In genomic region chr10:43294331-43294730, GRCm38 (mm10) we compare ENCODE assay signal across 19 mouse cellular contexts.
DNase-seq lines count a peak whose midpoint lies in the region; ATAC-seq and TF ChIP-seq lines count a peak whose summit lies in the region.
"Had no signal": no experiment of that assay in that cellular context is flagged by ENCODE, and none has a peak within 500 bp of the region (broad histone marks: within the 10 kb centered on the region; RNA-seq: fewer than 3 reads in every experiment).

No protein-coding gene starts in this region.

- no peaks in the 10 kb centered on the region for H3K9me3 ChIP-seq in midbrain, embryonic 11.5 days (ENCODE audit: control insufficient read depth, low read length)
- H3K9me3 ChIP-seq in midbrain, postnatal 0 days (ENCODE audit: low read length) = no peaks in the 10 kb centered on the region
- no peaks in the 10 kb centered on the region for H3K9me3 ChIP-seq in hindbrain, embryonic 15.5 days
- H3K9me3 ChIP-seq: G1E; heart, embryonic 15.5 days; limb, embryonic 15.5 days; liver, embryonic 15.5 days; neural tube, embryonic 12.5 days had no signal

- no peaks in the 10 kb centered on the region for H3K36me3 ChIP-seq in midbrain, embryonic 11.5 days (ENCODE audit: control insufficient read depth, insufficient read depth, low read length)
- no peaks in the 10 kb centered on the region for H3K36me3 ChIP-seq in midbrain, postnatal 0 days (ENCODE audit: insufficient read depth, low read length)
- no peaks in the 10 kb centered on the region for H3K36me3 ChIP-seq in hindbrain, embryonic 15.5 days
- H3K36me3 ChIP-seq: G1E; heart, embryonic 15.5 days; limb, embryonic 15.5 days; liver, embryonic 15.5 days; neural tube, embryonic 12.5 days had no signal

- DNase-seq in cerebellum, adult 18-20 months = peak; percentile 12 to 25
- DNase-seq in cerebellum, postnatal 4 days (ENCODE audit: low spot score in 2 of 2) = no peak
- peak; percentile 17 for DNase-seq in midbrain, embryonic 11.5 days (ENCODE audit: low spot score, missing footprints)
- DNase-seq in midbrain, postnatal 0 days (ENCODE audit: low spot score) = no peak
- peak; percentile 57 for DNase-seq in retina, embryonic 14.5 days (ENCODE audit: low spot score)
- no peak for DNase-seq in kidney, adult 11 months
- DNase-seq: embryo, embryonic 11 days; gastrocnemius, postnatal 25 days; thymus, postnatal 25 days had no signal

- no peaks in the 10 kb centered on the region for H3K4me1 ChIP-seq in midbrain, embryonic 11.5 days (ENCODE audit: control insufficient read depth, insufficient read depth, low read length)
- H3K4me1 ChIP-seq in midbrain, postnatal 0 days (ENCODE audit: insufficient read depth, low read length) = no peaks in the 10 kb centered on the region
- H3K4me1 ChIP-seq in hindbrain, embryonic 15.5 days (replicated peaks) = 0 out of 2 replicates have a peak, but pooled peaks cover 3% of the 10 kb centered on the region
- H3K4me1 ChIP-seq: limb, embryonic 15.5 days; neural tube, embryonic 12.5 days had no signal

- no peak for ATAC-seq in midbrain, embryonic 11.5 days (ENCODE audit: low FRiP score)
- ATAC-seq in midbrain, postnatal 0 days (ENCODE audit: low FRiP score) = no peak; the same call in 1 of the 2 replicates
- 0 out of 2 replicates have a peak, but pooled peaks have one; percentile 60 for ATAC-seq in hindbrain, embryonic 15.5 days (ENCODE audit: low FRiP score, low read depth)
- no peak for ATAC-seq in erythroblast, adult 5-6 weeks (replicated peaks; ENCODE audit: low FRiP score, poor library complexity, severe bottlenecking)
- ATAC-seq: intestine, postnatal 0 days had no signal

- H3K4me3 ChIP-seq in midbrain, embryonic 11.5 days (ENCODE audit: low read depth, low read length) = no peak overlapping the region
- H3K4me3 ChIP-seq in midbrain, postnatal 0 days (ENCODE audit: low read depth, low read length) = no peak overlapping the region
- H3K4me3 ChIP-seq in hindbrain, embryonic 15.5 days = no peak overlapping the region
- H3K4me3 ChIP-seq: heart, embryonic 15.5 days; limb, embryonic 15.5 days; liver, embryonic 15.5 days; neural tube, embryonic 12.5 days had no signal

- TF ChIP-seq CTCF in midbrain, postnatal 0 days (IDR thresholded peaks at IDR 0.05) = no peak

- no peaks in the 10 kb centered on the region for H3K27me3 ChIP-seq in midbrain, embryonic 11.5 days (ENCODE audit: control insufficient read depth, insufficient read depth, low read length)
- no peaks in the 10 kb centered on the region for H3K27me3 ChIP-seq in midbrain, postnatal 0 days (ENCODE audit: insufficient read depth, low read length)
- no peaks in the 10 kb centered on the region for H3K27me3 ChIP-seq in hindbrain, embryonic 15.5 days
- H3K27me3 ChIP-seq: heart, embryonic 15.5 days; limb, embryonic 15.5 days; liver, embryonic 15.5 days; neural tube, embryonic 12.5 days had no signal

- no peak overlapping the region for H3K9ac ChIP-seq in midbrain, embryonic 11.5 days (ENCODE audit: low read length)
- H3K9ac ChIP-seq in midbrain, postnatal 0 days (replicated peaks; ENCODE audit: low read length, poor library complexity, severe bottlenecking) = no peak overlapping the region
- H3K9ac ChIP-seq in hindbrain, embryonic 15.5 days = no peak overlapping the region
- H3K9ac ChIP-seq: heart, embryonic 15.5 days; limb, embryonic 15.5 days; liver, embryonic 15.5 days; neural tube, embryonic 12.5 days had no signal

- no peak overlapping the region for H3K27ac ChIP-seq in midbrain, embryonic 11.5 days (ENCODE audit: low read depth, low read length)
- H3K27ac ChIP-seq in midbrain, postnatal 0 days (ENCODE audit: low read depth, low read length) = no peak overlapping the region
- no peak overlapping the region for H3K27ac ChIP-seq in hindbrain, embryonic 15.5 days (replicated peaks)
- H3K27ac ChIP-seq: heart, embryonic 15.5 days; kidney, postnatal 0 days; limb, embryonic 15.5 days; liver, embryonic 15.5 days; macrophage; neural tube, embryonic 12.5 days had no signal

- 78% methylated on average over 4 of the region's 4 CpGs for WGBS in midbrain, embryonic 11.5 days
- 50% methylated on average over 4 of the region's 4 CpGs for WGBS in midbrain, postnatal 0 days
- WGBS in hindbrain, embryonic 15.5 days = 36% methylated on average over 4 of the region's 4 CpGs

- no peak overlapping the region for H3K4me2 ChIP-seq in midbrain, embryonic 11.5 days
- no peak overlapping the region for H3K4me2 ChIP-seq in midbrain, postnatal 0 days (ENCODE audit: low read depth, low read length, poor library complexity, severe bottlenecking)
- no peak overlapping the region for H3K4me2 ChIP-seq in hindbrain, embryonic 15.5 days
- H3K4me2 ChIP-seq: heart, embryonic 15.5 days; limb, embryonic 15.5 days; liver, embryonic 15.5 days; neural tube, embryonic 12.5 days had no signal

Comparison
In these comparisons a context has a peak if more than half of its experiments do, and no peak if none do; other contexts are left out.
1. DNase-seq: peak in cerebellum, adult 18-20 months (2 of 2), midbrain, embryonic 11.5 days (single experiment) and retina, embryonic 14.5 days (single experiment); none in cerebellum, postnatal 4 days (0 of 2), midbrain, postnatal 0 days (single experiment) and kidney, adult 11 months (single experiment).